ENCODE assay signal across 1 mouse cellular context in the genomic region with DNA sequence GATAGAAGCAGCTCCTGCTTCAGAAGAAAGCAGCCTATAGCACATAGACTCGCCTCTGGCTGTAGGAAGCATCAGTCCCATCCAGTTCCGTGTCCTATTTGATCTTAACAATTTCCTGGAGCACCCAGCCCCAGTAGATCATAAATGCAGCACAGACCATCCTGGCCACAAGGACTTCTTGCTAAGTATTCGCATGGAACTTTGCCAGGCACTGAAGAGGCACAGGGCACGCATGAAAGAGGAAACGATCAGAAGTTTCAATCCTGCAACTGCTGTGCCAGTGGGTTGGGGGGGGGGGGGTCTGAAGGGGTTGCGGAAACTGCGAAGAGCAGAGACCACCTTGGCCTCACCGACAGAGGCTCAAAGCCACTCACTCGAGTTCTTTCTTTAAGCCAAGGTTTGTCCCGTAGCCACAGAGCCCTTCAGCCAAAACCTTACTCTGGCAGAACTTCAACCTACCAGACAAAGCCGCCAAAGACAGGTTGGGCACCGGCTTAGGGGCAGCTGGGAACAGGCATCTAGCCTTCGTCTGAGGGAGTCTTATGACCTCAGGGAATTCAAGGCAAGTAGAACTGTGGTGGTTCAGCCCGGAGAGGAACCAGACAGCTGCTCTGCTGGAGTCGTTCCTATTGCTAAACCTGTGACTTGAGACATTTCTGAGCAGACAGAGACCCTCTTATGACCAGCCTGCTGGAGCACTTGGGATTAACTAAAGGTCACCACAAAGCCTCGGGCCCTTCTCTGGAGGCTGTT.
TF ChIP-seq lines count a peak whose summit lies in the region.

No protein-coding gene starts in this region.

TF ChIP-seq in MEL, 35 proteins besides CTCF, POLR2A, EP300 and RAD21 (continued from another document):
- TF ChIP-seq E2F4 (IDR thresholded peaks at IDR 0.05; ENCODE audit: borderline replicate concordance, low read depth, low read length) (no peak), GATA1 (IDR thresholded peaks at IDR 0.05; ENCODE audit: low read depth, low read length) (no peak)
TF ChIP-seq in MEL: peak in this region for 0.
